Mouse (Mus musculus): Measurements from ENCODE around the gene Fam83g. TPM values are rescaled to one million over a fixed set of nuclear protein-coding genes. Genes with fewer than 3 reads are reported as not detected.
"Not testable (repeated sequence)": the region's sequence is repeated elsewhere in the genome, so short reads cannot be mapped to it uniquely, and the experiment has no call there.

Fam83g gene
- total RNA-seq (2012; rRNA removed) (50.4 and 63.7 TPM in 2 replicates), total RNA-seq (2014; rRNA removed) (17.2 and 19.2 TPM in 2 replicates), polyA plus RNA-seq (2012; ENCODE audit: insufficient read length, low read depth) (17.8 and 19.1 TPM in 2 replicates)

- H3K4me3 ChIP-seq (replicated peaks in 1 of 3; ENCODE audit: low read depth in 2 of 3, low read length in 2 of 3, poor library complexity in 1 of 3): peak within 1 kb of the TSS; percentile 66 to 93 (median 78)
- peak; percentile 87 for DNase-seq (ENCODE audit: extremely low read depth)
- H3K27ac ChIP-seq (ENCODE audit: insufficient read depth, low read depth): peak within 1 kb of the TSS; percentile 60
Observed at GRCm38 (mm10) chr11:61683907-61684731, at the start of gene Fam83g. Gene Fam83g, plus strand, starts transcription at chr11:61684091.

GRCm38 (mm10) chr11:61636309-61636708, 47.6 kb upstream of the Fam83g start:
- H3K27ac ChIP-seq (ENCODE audit: insufficient read depth, low read depth); H3K9ac ChIP-seq (ENCODE audit: insufficient read depth, low read depth); H3K27me3 ChIP-seq (replicated peaks); H3K4me3 ChIP-seq (replicated peaks in 1 of 3; ENCODE audit: low read depth in 2 of 3, low read length in 2 of 3, poor library complexity in 1 of 3); H3K4me2 ChIP-seq (ENCODE audit: insufficient read depth, low read depth, poor library complexity, severe bottlenecking); in situ Hi-C loops (cut with MboI; ENCODE audit: low pct_ligation_motif_present, low pct_unique_long_range_greater_than_20kb, low sequenced_read_pairs); dilution Hi-C loops (cut with MboI; ENCODE audit: extremely low pct_ligation_motif_present, extremely low pct_unique_long_range_greater_than_20kb, low sequenced_read_pairs); H3K36me3 ChIP-seq (replicated peaks in 1 of 2; ENCODE audit: control insufficient read depth in 1 of 2, insufficient read depth in 1 of 2, low read length in 1 of 2); DNase-seq (ENCODE audit: extremely low read depth); H3K79me2 ChIP-seq (replicated peaks; ENCODE audit: control insufficient read depth, extremely low read depth, insufficient read depth, poor library complexity, severe bottlenecking): not testable (repeated sequence)
- peaks cover 23 to 45% of the 10 kb centered on the region in 2 experiments for H3K4me1 ChIP-seq (ENCODE audit: control insufficient read depth in 1 of 2, insufficient read depth in 2 of 2)
- H3K9me3 ChIP-seq (replicated peaks; ENCODE audit: low read length): peaks cover 16% of the 10 kb centered on the region

More at GRCm38 (mm10) chr11:61683907-61684731, at the start of gene Fam83g:
- H3K36me3 ChIP-seq (replicated peaks in 1 of 2; ENCODE audit: control insufficient read depth in 1 of 2, insufficient read depth in 1 of 2, low read length in 1 of 2): peaks cover 14 to 44% of the 10 kb centered on the region in 2 experiments
- peaks cover 47% of the 10 kb centered on the region for H3K79me2 ChIP-seq (replicated peaks; ENCODE audit: control insufficient read depth, extremely low read depth, insufficient read depth, poor library complexity, severe bottlenecking)
- H3K9ac ChIP-seq (ENCODE audit: insufficient read depth, low read depth): peak within 1 kb of the TSS; percentile 70
- TF ChIP-seq NRF1 (IDR thresholded peaks at IDR 0.05; ENCODE audit: low read depth, low read length) (peak; percentile 61), CTCF (conservative IDR thresholded peaks at IDR 0.05 in 1 of 2, IDR thresholded peaks at IDR 0.05 in 1 of 2; ENCODE audit: low read depth in 2 of 2, low read length in 2 of 2) (peak in 1 of 2 experiments; percentile 2; a peak in 1 of 4 replicates), USF2 (conservative IDR thresholded peaks at IDR 0.05; ENCODE audit: low read depth, low read length) (peak; percentile 94), KAT2A (IDR thresholded peaks at IDR 0.05; ENCODE audit: insufficient replicate concordance, low read length) (peak; percentile 67; the same call in 1 of the 2 replicates), SMC3 (IDR thresholded peaks at IDR 0.05; ENCODE audit: low read depth, low read length) (no peak), ZKSCAN1 (IDR thresholded peaks at IDR 0.05; ENCODE audit: borderline replicate concordance, low read depth, low read length) (no peak), JUND (conservative IDR thresholded peaks at IDR 0.05; ENCODE audit: low read depth, low read length) (no peak), MAFK (IDR thresholded peaks at IDR 0.05; ENCODE audit: insufficient replicate concordance, low read length) (no peak), RAD21 (IDR thresholded peaks at IDR 0.05; ENCODE audit: low read depth, low read length) (no peak), MAZ (IDR thresholded peaks at IDR 0.05; ENCODE audit: low read depth, low read length) (no peak), JUN (IDR thresholded peaks at IDR 0.05; ENCODE audit: insufficient read depth, low read depth, low read length) (peak; percentile 58), MYC (IDR thresholded peaks at IDR 0.05; ENCODE audit: low read depth, low read length) (peak; percentile 95), POLR2A (IDR thresholded peaks at IDR 0.05; ENCODE audit: low read depth, low read length) (peak; percentile 97), ZNF384 (IDR thresholded peaks at IDR 0.05; ENCODE audit: low read depth, low read length) (no peak), TCF12 (IDR thresholded peaks at IDR 0.05; ENCODE audit: low read depth, low read length) (peak; percentile 87), E2F4 (IDR thresholded peaks at IDR 0.05; ENCODE audit: insufficient replicate concordance, low read depth, low read length) (no peak), EP300 (IDR thresholded peaks at IDR 0.05; ENCODE audit: low read length) (0 out of 2 replicates have a peak, but pooled peaks have one; percentile 21), MAX (IDR thresholded peaks at IDR 0.05; ENCODE audit: low read length) (peak; percentile 97), POLR2AphosphoS2 (IDR thresholded peaks at IDR 0.05; ENCODE audit: low read depth, low read length) (peak; percentile 65; the same call in 1 of the 2 replicates), NELFE (IDR thresholded peaks at IDR 0.05; ENCODE audit: low read depth, low read length) (peak; percentile 98), ELF1 (IDR thresholded peaks at IDR 0.05; ENCODE audit: low read depth, low read length) (peak; percentile 85), RCOR1 (conservative IDR thresholded peaks at IDR 0.05; ENCODE audit: low read depth, low read length) (peak; percentile 70), CHD2 (IDR thresholded peaks at IDR 0.05; ENCODE audit: low read length) (peak; percentile 8; the same call in 1 of the 2 replicates), HCFC1 (IDR thresholded peaks at IDR 0.05; ENCODE audit: low read depth, low read length) (peak; percentile 53), BHLHE40 (IDR thresholded peaks at IDR 0.05; ENCODE audit: low read depth, low read length) (peak; percentile 99), MEF2A (IDR thresholded peaks at IDR 0.05; ENCODE audit: borderline replicate concordance, low read depth, low read length) (0 out of 2 replicates have a peak, but pooled peaks have one; percentile 9), ETS1 (conservative IDR thresholded peaks at IDR 0.05; ENCODE audit: low read depth, low read length) (peak; percentile 80), TBP (conservative IDR thresholded peaks at IDR 0.05; ENCODE audit: low read depth, low read length) (peak; percentile 74), ZMIZ1 (IDR thresholded peaks at IDR 0.05; ENCODE audit: low read depth, low read length) (peak; percentile 94), IRF4 (IDR thresholded peaks at IDR 0.05; ENCODE audit: low read depth, low read length) (peak; percentile 61), UBTF (IDR thresholded peaks at IDR 0.05; ENCODE audit: low read depth, low read length) (peak; percentile 83), SIN3A (IDR thresholded peaks at IDR 0.05; ENCODE audit: low read length) (peak; percentile 88), ZC3H11A (IDR thresholded peaks at IDR 0.05; ENCODE audit: low read depth, low read length) (no peak), MXI1 (IDR thresholded peaks at IDR 0.05; ENCODE audit: low read depth, low read length) (peak; percentile 87), CHD1 (IDR thresholded peaks at IDR 0.05; ENCODE audit: low read depth, low read length) (peak; percentile 24), USF1 (IDR thresholded peaks at IDR 0.05; ENCODE audit: low read depth, low read length) (peak; percentile 96), PAX5 (IDR thresholded peaks at IDR 0.05; ENCODE audit: low read length) (no peak), GABPA (IDR thresholded peaks at IDR 0.05; ENCODE audit: insufficient replicate concordance, low read depth, low read length) (no peak)
- H3K9me3 ChIP-seq (replicated peaks; ENCODE audit: low read length): no peaks in the 10 kb centered on the region
- dilution Hi-C loops (cut with MboI; ENCODE audit: extremely low pct_ligation_motif_present, extremely low pct_unique_long_range_greater_than_20kb, low sequenced_read_pairs) (no loop called here), in situ Hi-C loops (cut with MboI; ENCODE audit: low pct_ligation_motif_present, low pct_unique_long_range_greater_than_20kb, low sequenced_read_pairs) (no loop called here)
- peaks cover 48 to 68% of the 10 kb centered on the region in 2 experiments for H3K4me1 ChIP-seq (ENCODE audit: control insufficient read depth in 1 of 2, insufficient read depth in 2 of 2)
- peak within 1 kb of the TSS; percentile 78 for H3K4me2 ChIP-seq (ENCODE audit: insufficient read depth, low read depth, poor library complexity, severe bottlenecking)
- H3K27me3 ChIP-seq (replicated peaks): no peaks in the 10 kb centered on the region

Measured in CH12.LX (cell line).